Mouse (Mus musculus) frontal cortex, adult (tissue): Measurements from ENCODE around the gene Vmn2r3.
A peak's percentile ranks its signal among the peaks of the same experiment; 100 is the strongest.
"Not testable (repeated sequence)": the region's sequence is repeated elsewhere in the genome, so short reads cannot be mapped to it uniquely, and the experiment has no call there.

Experiments used
- ATAC-seq: cut with Nextera tagmentation; 2 replicates; pipeline ENCODE4 v1.9.2; 2017; ENCODE audit warnings: mild to moderate bottlenecking, moderate library complexity, mixed read lengths; ENCODE audit not compliant: low TSS enrichment

Vmn2r3 gene

GRCm38 (mm10) chr3:64289609-64290008 is at the start of gene Vmn2r3:
Vmn2r3 (minus strand) TSS chr3:64289709.
- ATAC-seq, result no peak

- no peak for ATAC-seq
These were observed 43.0 kb upstream of the Vmn2r3 start for GRCm38 (mm10) chr3:64332548-64332947.

GRCm38 (mm10) chr3:64321824-64322223 is 32.3 kb upstream of the Vmn2r3 start:
- ATAC-seq, result no peak

- 0 out of 2 replicates have a peak, but pooled peaks have one; percentile 62 for ATAC-seq
These were observed 17.3 kb upstream of the Vmn2r3 start for GRCm38 (mm10) chr3:64306799-64307198.

GRCm38 (mm10) chr3:64265762-64266112 is 23.8 kb downstream of the Vmn2r3 start:
- ATAC-seq, result no peak

- not testable (repeated sequence) for ATAC-seq
These were observed 24.3 kb downstream of the Vmn2r3 start for GRCm38 (mm10) chr3:64265056-64265761.

GRCm38 (mm10) chr3:64259582-64259981 is 29.9 kb downstream of the Vmn2r3 start:
- ATAC-seq, result no peak

- no peak for ATAC-seq
These were observed 37.9 kb downstream of the Vmn2r3 start for GRCm38 (mm10) chr3:64251646-64252045.

GRCm38 (mm10) chr3:64250461-64250860 is 39.0 kb downstream of the Vmn2r3 start:
- ATAC-seq, result not testable (repeated sequence)

GRCm38 (mm10) chr3:64235459-64235858 is 54.0 kb downstream of the Vmn2r3 start:
- not testable (repeated sequence) for ATAC-seq

GRCm38 (mm10) chr3:64233655-64234054 is 55.9 kb downstream of the Vmn2r3 start:
- ATAC-seq, result not testable (repeated sequence)

GRCm38 (mm10) chr3:64227243-64227642 is 62.3 kb downstream of the Vmn2r3 start:
- no peak for ATAC-seq
